Mouse (Mus musculus): Measurements from ENCODE around the gene Crim1.

- TF ChIP-seq CTCF (IDR thresholded peaks at IDR 0.05; ENCODE audit: control insufficient read depth, insufficient read depth, low read length) (no peak), POLR2A (IDR thresholded peaks at IDR 0.05; ENCODE audit: borderline replicate concordance, control insufficient read depth, low read depth, low read length) (no peak)
These were observed 41.2 kb downstream of the Crim1 start for GRCm38 (mm10) chr17:78241238-78241637.
